In the genomic region with DNA sequence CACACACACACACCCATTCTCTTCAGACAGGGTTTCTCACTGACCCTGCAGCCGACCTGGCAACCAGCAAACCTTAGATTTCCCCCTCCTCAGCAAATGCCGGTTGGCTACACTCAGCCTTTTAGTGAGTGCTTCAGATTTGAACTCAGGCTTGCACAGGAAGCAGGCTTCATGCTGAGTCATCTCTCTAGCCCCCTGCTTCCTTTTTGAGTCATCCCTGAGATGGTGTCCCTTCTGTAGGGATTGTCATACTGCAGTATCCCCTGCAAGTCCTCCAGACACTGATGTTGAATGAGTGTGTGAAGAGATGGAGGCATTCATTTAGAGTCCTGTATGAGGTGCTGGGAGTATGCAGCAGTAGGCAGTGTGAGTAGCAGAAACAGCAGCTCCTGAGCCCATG, we compare ENCODE assay signal across 17 mouse cellular contexts. TPM values are rescaled to one million over a fixed set of nuclear protein-coding genes. Genes with fewer than 3 reads are reported as not detected.
A peak's percentile ranks its signal among the peaks of the same experiment; 100 is the strongest.
DNase-seq lines count a peak whose midpoint lies in the region; ATAC-seq and TF ChIP-seq lines count a peak whose summit lies in the region.
"Had no signal": no experiment of that assay in that cellular context is flagged by ENCODE, and none has a peak within 500 bp of the region (broad histone marks: within the 10 kb centered on the region; RNA-seq: fewer than 3 reads in every experiment).

No protein-coding gene starts in this region.

- ATAC-seq in limb, embryonic 14.5 days (ENCODE audit: low FRiP score, low read depth), result no peak
- no peak for ATAC-seq in midbrain, embryonic 15.5 days (replicated peaks)
- ATAC-seq: forebrain, embryonic 14.5 days had no signal

- 29% methylated on average over 2 of the region's 2 CpGs for WGBS in limb, embryonic 14.5 days
- WGBS in midbrain, embryonic 15.5 days, result 62% methylated on average over 2 of the region's 2 CpGs

- H3K9ac ChIP-seq in limb, embryonic 14.5 days (ENCODE audit: low read depth, low read length, severe bottlenecking), result no peak overlapping the region
- no peak overlapping the region for H3K9ac ChIP-seq in midbrain, embryonic 15.5 days
- H3K9ac ChIP-seq: neural tube, embryonic 12.5 days had no signal

- no peak for TF ChIP-seq POLR2A in limb, embryonic 14.5 days (IDR thresholded peaks at IDR 0.05; ENCODE audit: borderline replicate concordance, extremely low read depth, insufficient read depth, insufficient read length)

- no peak overlapping the region for H3K4me2 ChIP-seq in limb, embryonic 14.5 days (replicated peaks; ENCODE audit: low read depth, low read length, severe bottlenecking)
- H3K4me2 ChIP-seq in midbrain, embryonic 15.5 days, result no peak overlapping the region
- H3K4me2 ChIP-seq: heart, embryonic 11.5 days; neural tube, embryonic 12.5 days had no signal

- peaks cover 15% of the 10 kb centered on the region; the same call in 1 of the 2 replicates for H3K4me1 ChIP-seq in limb, embryonic 14.5 days (ENCODE audit: control insufficient read depth, insufficient read depth, low read length)
- no peaks in the 10 kb centered on the region for H3K4me1 ChIP-seq in midbrain, embryonic 15.5 days
- H3K4me1 ChIP-seq: neural tube, embryonic 12.5 days had no signal

- DNase-seq in layer of hippocampus, adult 2 months (ENCODE audit: low spot score in 2 of 2), result no peak
- DNase-seq in layer of hippocampus, adult 9-11 months, result no peak
- DNase-seq in 416B (ENCODE audit: low read depth) (peak; percentile 87), R1 (ENCODE audit: low read depth, low spot score) (peak; percentile 17)
- no peak for DNase-seq in limb, embryonic 14.5 days (ENCODE audit: low spot score)
- no peak for DNase-seq in gastrocnemius, postnatal 10 days
- DNase-seq in adrenal gland, adult 18-20 months (ENCODE audit: low spot score in 2 of 2), result no peak
- DNase-seq: adrenal gland, postnatal 25 days; cerebellum, postnatal 36 days; gastrocnemius, postnatal 14 days; heart, postnatal 36 days; midbrain, embryonic 14.5 days had no signal

- no peaks in the 10 kb centered on the region for H3K27me3 ChIP-seq in limb, embryonic 14.5 days (ENCODE audit: control insufficient read depth, insufficient read depth, low read length)
- H3K27me3 ChIP-seq in midbrain, embryonic 15.5 days (replicated peaks), result no peaks in the 10 kb centered on the region
- H3K27me3 ChIP-seq: neural tube, embryonic 12.5 days had no signal

- H3K36me3 ChIP-seq in limb, embryonic 14.5 days (ENCODE audit: control insufficient read depth, insufficient read depth, low read length), result peaks cover 2% of the 10 kb centered on the region; the same call in 1 of the 2 replicates
- H3K36me3 ChIP-seq in midbrain, embryonic 15.5 days (replicated peaks), result no peaks in the 10 kb centered on the region

- H3K27ac ChIP-seq in layer of hippocampus, adult 2 months, result peak overlapping the region; percentile 15; the same call in 1 of the 2 replicates
- H3K27ac ChIP-seq in limb, embryonic 14.5 days (replicated peaks; ENCODE audit: low read depth, low read length), result 0 out of 2 replicates have a peak overlapping the region, but pooled peaks have one; percentile 22
- no peak overlapping the region for H3K27ac ChIP-seq in midbrain, embryonic 15.5 days
- H3K27ac ChIP-seq: kidney, postnatal 0 days; neural tube, embryonic 12.5 days had no signal

- no peaks in the 10 kb centered on the region for H3K9me3 ChIP-seq in limb, embryonic 14.5 days (ENCODE audit: control insufficient read depth, low read length)
- no peaks in the 10 kb centered on the region for H3K9me3 ChIP-seq in midbrain, embryonic 15.5 days
- H3K9me3 ChIP-seq: neural tube, embryonic 12.5 days had no signal

- no peak for TF ChIP-seq CTCF in layer of hippocampus, adult 2 months (conservative IDR thresholded peaks at IDR 0.05)

- no peak overlapping the region for H3K4me3 ChIP-seq in layer of hippocampus, adult 2 months
- H3K4me3 ChIP-seq in limb, embryonic 14.5 days (replicated peaks; ENCODE audit: low read length), result no peak overlapping the region
- H3K4me3 ChIP-seq in midbrain, embryonic 15.5 days, result no peak overlapping the region
- H3K4me3 ChIP-seq: neural tube, embryonic 12.5 days had no signal

RNA-seq across cellular contexts. Expression of gene Apoa1, which starts 55.4 kb away (rescaled TPM):
- total RNA-seq in layer of hippocampus, adult 2 months (2021), result not detected
- 9.3 and 11.4 TPM in 2 replicates for polyA plus RNA-seq in limb, embryonic 14.5 days (2012; rRNA removed)
- polyA plus RNA-seq in limb, embryonic 14.5 days (2014; fragmentation: Nextera tagmentation; extraction: Ambion mirVana), result 1.1 and 1.3 TPM in 2 replicates
- 1 to 10 TPM in 1 of 2 experiments, under 1 TPM in 1; 0.47 to 8.2 TPM for total RNA-seq in gastrocnemius, postnatal 10 days (2021)
- 4.2 and 8.2 TPM in 2 replicates for polyA plus RNA-seq in midbrain, embryonic 15.5 days (2015; fragmentation: Nextera tagmentation; extraction: Ambion mirVana)
- 1 to 10 TPM in 1 of 2 experiments, not detected in 1; 2.6 TPM for total RNA-seq in adrenal gland, adult 18-20 months (2021)
- total RNA-seq: gastrocnemius, postnatal 14 days; heart, postnatal 36 days had no signal

Comparison
In these comparisons a context has a peak if more than half of its experiments do, and no peak if none do; other contexts are left out.
1. DNase-seq: peak in 416B (single experiment) and R1 (single experiment); none in layer of hippocampus, adult 2 months (0 of 2), layer of hippocampus, adult 9-11 months (single experiment), limb, embryonic 14.5 days (single experiment), gastrocnemius, postnatal 10 days (single experiment) and adrenal gland, adult 18-20 months (0 of 2).